Mouse (Mus musculus) intestine, embryonic 16.5 days (tissue): ENCODE results near the gene Sec14l4. TPM values are rescaled to one million over a fixed set of nuclear protein-coding genes. Genes with fewer than 3 reads are reported as not detected.

Experiments
- polyA plus RNA-seq: library from polyadenylated mRNA; unstranded; fragments of >200 nt; fragmentation: Nextera tagmentation; extraction: Ambion mirVana; gene quantifications from 2 replicates; pipeline ENCODE4 v1.2.1, GENCODE M21; 2015

Sec14l4 gene
- polyA plus RNA-seq, 1 experiment from 2014 or later: 0.56 TPM

Other genes with a start within 250 kb of the Sec14l4 start
- gene Osbp2, start 167.6 kb upstream of the Sec14l4 start, polyA plus RNA-seq: 0.28 and 0.45 TPM in 2 replicates
- gene 4921536K21Rik, start 136.4 kb upstream of the Sec14l4 start, polyA plus RNA-seq: 0.37 and 0.39 TPM in 2 replicates
- gene Dusp18, start 136.2 kb upstream of the Sec14l4 start, polyA plus RNA-seq: 5.2 and 5.6 TPM in 2 replicates
- gene Slc35e4, start 116.8 kb upstream of the Sec14l4 start, polyA plus RNA-seq: 2.9 and 3.1 TPM in 2 replicates
- 95.3 and 122 TPM in 2 replicates for gene Tcn2, start 99.3 kb upstream of the Sec14l4 start, polyA plus RNA-seq
- 73.3 and 79.4 TPM in 2 replicates for gene Pes1, start 67.5 kb upstream of the Sec14l4 start, polyA plus RNA-seq
- 0.11 TPM in 1 of 2 replicates, not detected in the other for gene 4930556J24Rik, start 54.7 kb upstream of the Sec14l4 start, polyA plus RNA-seq
- gene Gal3st1, start 47.8 kb upstream of the Sec14l4 start, polyA plus RNA-seq: 20.1 and 33.3 TPM in 2 replicates
- gene Sec14l3, start 33.4 kb downstream of the Sec14l4 start, polyA plus RNA-seq: not detected in 2 replicates
- gene Mtfp1, start 64.0 kb downstream of the Sec14l4 start, polyA plus RNA-seq: 38.1 and 41.6 TPM in 2 replicates
- gene Sec14l2, start 92.0 kb downstream of the Sec14l4 start, polyA plus RNA-seq: 1.7 and 2.9 TPM in 2 replicates
- 17.3 and 19.2 TPM in 2 replicates for gene Rnf215, start 103.7 kb downstream of the Sec14l4 start, polyA plus RNA-seq
- gene Ccdc157, start 128.8 kb downstream of the Sec14l4 start, polyA plus RNA-seq: 3.0 TPM in 2 replicates
- gene Sf3a1, start 128.9 kb downstream of the Sec14l4 start, polyA plus RNA-seq: 40.4 and 41.8 TPM in 2 replicates
- 34.0 and 37.2 TPM in 2 replicates for gene Tbc1d10a, start 155.3 kb downstream of the Sec14l4 start, polyA plus RNA-seq
- gene Castor1, start 186.8 kb downstream of the Sec14l4 start, polyA plus RNA-seq: 5.9 and 7.3 TPM in 2 replicates
- 0.07 and 0.12 TPM in 2 replicates for gene Osm, start 205.0 kb downstream of the Sec14l4 start, polyA plus RNA-seq
- 0.95 and 0.98 TPM in 2 replicates for gene Lif, start 226.1 kb downstream of the Sec14l4 start, polyA plus RNA-seq